Mouse (Mus musculus): ENCODE measurements around the gene Miga2. TPM values are rescaled to one million over a fixed set of nuclear protein-coding genes. Genes with fewer than 3 reads are reported as not detected.
A peak's percentile ranks its signal among the peaks of the same experiment; 100 is the strongest.

The Miga2 gene
- polyA plus RNA-seq (2012; rRNA removed), result 11.1 and 11.7 TPM in 2 replicates

DNA sequence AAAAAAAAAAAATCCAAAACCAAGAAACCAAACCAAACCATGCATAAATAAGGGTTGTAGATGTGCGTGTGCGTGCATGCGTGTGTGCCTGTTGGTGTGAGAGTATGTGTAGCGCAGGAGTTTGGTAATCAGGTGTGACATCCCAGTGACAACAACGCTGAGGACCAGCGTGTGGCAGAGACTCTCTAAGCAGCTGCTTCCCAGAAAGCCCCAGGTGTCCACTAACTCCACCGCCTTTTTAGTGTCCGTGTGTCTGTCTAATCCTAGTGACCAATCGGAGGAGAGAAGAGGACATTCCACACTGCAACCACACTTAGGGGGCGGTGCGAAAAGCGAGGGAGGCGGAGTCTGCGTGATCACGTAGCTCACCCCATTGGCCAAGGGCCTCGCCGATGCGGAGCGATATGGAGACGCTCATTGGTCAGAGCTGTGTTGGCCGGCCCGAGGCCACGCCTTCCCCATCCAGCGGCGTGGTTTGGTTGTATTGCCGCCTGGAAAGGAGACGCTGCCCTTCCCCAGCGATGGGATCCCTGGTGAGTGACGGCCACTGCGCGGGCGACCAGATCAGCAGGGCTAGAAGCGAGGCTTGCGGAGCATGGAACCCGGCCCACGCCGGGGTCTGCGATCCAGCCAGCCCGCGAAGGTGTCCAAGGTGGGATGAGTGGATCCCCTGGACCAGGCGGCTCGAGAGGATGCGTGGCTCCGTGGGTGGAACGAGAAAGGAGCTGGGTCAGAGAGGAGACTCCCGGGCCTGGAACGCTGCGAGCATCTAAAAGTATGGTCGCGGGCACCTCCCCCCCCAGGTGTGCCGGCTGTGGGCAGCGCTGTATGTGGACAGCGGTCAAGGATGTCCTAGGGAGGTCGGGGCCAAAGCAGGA is at the start of gene Miga2:
Gene Miga2, plus strand, starts transcription at position 461 of the 878 bp plus-strand sequence.
- peak; percentile 94 to 98 for DNase-seq (ENCODE audit: low read depth in 1 of 2, low spot score in 2 of 2)
- under 1% methylated on average over 54 of the region's 54 CpGs for WGBS

DNA sequence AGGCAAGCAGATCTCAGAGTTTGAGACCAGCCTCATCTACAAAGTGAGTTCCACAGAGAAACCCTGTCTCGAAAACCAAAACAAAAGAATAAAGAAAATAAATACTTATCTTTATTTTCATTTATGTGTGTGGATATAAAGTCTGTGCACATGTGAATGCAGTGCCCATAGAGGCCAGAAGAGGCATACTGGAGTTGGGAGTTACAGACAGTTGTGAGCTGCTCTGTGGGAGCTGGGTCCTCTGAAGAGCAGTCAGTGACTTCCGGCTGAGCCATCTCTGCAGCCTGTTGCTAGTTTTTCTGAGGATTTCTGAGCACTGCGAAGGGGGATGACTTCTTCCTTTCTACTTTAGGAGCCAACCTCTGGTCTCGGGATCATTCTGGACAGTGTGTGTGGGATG is 47.9 kb upstream of the Miga2 start:
- no peak for TF ChIP-seq CTCF (IDR thresholded peaks at IDR 0.05; ENCODE audit: extremely low read depth, insufficient read depth, insufficient read length, insufficient replicate concordance)
- no peak for TF ChIP-seq POLR2A (IDR thresholded peaks at IDR 0.05; ENCODE audit: low read depth, low read length)
- DNase-seq (ENCODE audit: low read depth in 1 of 2, low spot score in 2 of 2), result no peak
- Histone ChIP-seq H3K27ac (ENCODE audit: insufficient read depth, low read length) (no peak overlapping the region), H3K36me3 (ENCODE audit: control insufficient read depth, insufficient read depth, low read length) (peaks cover 29% of the 10 kb centered on the region), H3K27me3 (ENCODE audit: control insufficient read depth, insufficient read depth, low read length) (no peaks in the 10 kb centered on the region), H3K4me1 (ENCODE audit: control insufficient read depth, insufficient read depth, insufficient read length) (no peaks in the 10 kb centered on the region), H3K4me3 (ENCODE audit: extremely low read depth, insufficient read depth, insufficient read length) (no peak overlapping the region)
- WGBS, result 96% methylated on average over 4 of the region's 4 CpGs

More for the DNA sequence above, at the start of gene Miga2:
- peaks cover 4% of the 10 kb centered on the region for H3K36me3 ChIP-seq (ENCODE audit: control insufficient read depth, insufficient read depth, low read length)
- no peaks in the 10 kb centered on the region; the same call in 1 of the 2 replicates for H3K4me1 ChIP-seq (ENCODE audit: control insufficient read depth, insufficient read depth, insufficient read length)
- peak within 1 kb of the TSS; percentile 10; the same call in 1 of the 2 replicates for H3K27ac ChIP-seq (ENCODE audit: insufficient read depth, low read length)
- TF ChIP-seq CTCF (IDR thresholded peaks at IDR 0.05; ENCODE audit: extremely low read depth, insufficient read depth, insufficient read length, insufficient replicate concordance), result no peak
- TF ChIP-seq POLR2A (IDR thresholded peaks at IDR 0.05; ENCODE audit: low read depth, low read length), result no peak
- H3K27me3 ChIP-seq (ENCODE audit: control insufficient read depth, insufficient read depth, low read length), result no peaks in the 10 kb centered on the region
- H3K4me3 ChIP-seq (ENCODE audit: extremely low read depth, insufficient read depth, insufficient read length), result peak within 1 kb of the TSS; percentile 74

DNA sequence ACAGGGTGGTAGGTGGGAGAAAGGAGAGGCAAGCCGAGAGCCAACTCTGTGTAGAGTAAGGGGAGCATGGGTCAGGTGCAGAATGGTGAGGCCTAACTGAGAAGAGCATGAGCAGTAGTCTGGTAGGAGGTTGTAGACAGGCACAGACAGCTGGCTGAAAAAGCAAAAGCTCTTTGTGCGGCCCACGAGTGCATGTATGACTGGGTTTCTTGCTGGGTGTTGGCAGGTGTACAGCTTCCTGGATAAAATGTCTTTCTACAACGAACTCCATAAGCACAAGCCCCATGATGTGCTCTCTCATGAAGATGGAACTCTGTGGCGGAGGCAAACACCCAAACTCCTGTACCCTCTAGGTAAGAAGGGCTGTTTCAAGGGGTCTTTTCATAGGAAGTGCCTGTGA is 47.1 kb upstream of the Miga2 start:
- WGBS, result 94% methylated on average over 5 of the region's 5 CpGs
- peaks cover 29% of the 10 kb centered on the region for H3K36me3 ChIP-seq (ENCODE audit: control insufficient read depth, insufficient read depth, low read length)
- TF ChIP-seq POLR2A (IDR thresholded peaks at IDR 0.05; ENCODE audit: low read depth, low read length), result no peak
- no peak for TF ChIP-seq CTCF (IDR thresholded peaks at IDR 0.05; ENCODE audit: extremely low read depth, insufficient read depth, insufficient read length, insufficient replicate concordance)

DNA sequence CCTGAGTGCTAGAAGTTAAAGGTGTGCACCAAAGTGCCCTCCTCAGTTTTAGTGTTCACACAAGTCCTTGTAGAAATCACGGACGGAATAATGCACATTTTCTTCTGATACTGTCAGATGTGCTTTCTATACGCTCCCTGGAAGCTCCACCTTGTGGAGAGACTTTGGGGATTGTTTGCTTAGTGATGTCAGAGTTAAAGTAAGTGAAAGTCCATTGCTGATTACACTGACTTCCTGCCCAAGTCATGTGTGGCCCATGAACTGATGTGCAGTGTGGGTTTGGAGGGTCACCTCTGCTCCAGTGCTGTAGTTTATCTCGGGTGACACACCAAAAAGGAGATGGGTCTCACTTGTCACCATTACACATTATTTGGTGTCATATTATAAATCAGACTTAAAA is 44.8 kb upstream of the Miga2 start:
- no peak for DNase-seq (ENCODE audit: low read depth in 1 of 2, low spot score in 2 of 2)
- 86% methylated on average over 4 of the region's 4 CpGs for WGBS
- Histone ChIP-seq H3K4me3 (ENCODE audit: extremely low read depth, insufficient read depth, insufficient read length) (no peak overlapping the region), H3K27ac (ENCODE audit: insufficient read depth, low read length) (no peak overlapping the region), H3K36me3 (ENCODE audit: control insufficient read depth, insufficient read depth, low read length) (peaks cover 36% of the 10 kb centered on the region), H3K27me3 (ENCODE audit: control insufficient read depth, insufficient read depth, low read length) (no peaks in the 10 kb centered on the region), H3K4me1 (ENCODE audit: control insufficient read depth, insufficient read depth, insufficient read length) (no peaks in the 10 kb centered on the region)
- no peak for TF ChIP-seq CTCF (IDR thresholded peaks at IDR 0.05; ENCODE audit: extremely low read depth, insufficient read depth, insufficient read length, insufficient replicate concordance)
- TF ChIP-seq POLR2A (IDR thresholded peaks at IDR 0.05; ENCODE audit: low read depth, low read length), result no peak

More for the DNA sequence above, 47.1 kb upstream of the Miga2 start:
- Histone ChIP-seq H3K27ac (ENCODE audit: insufficient read depth, low read length) (no peak overlapping the region), H3K4me3 (ENCODE audit: extremely low read depth, insufficient read depth, insufficient read length) (no peak overlapping the region), H3K27me3 (ENCODE audit: control insufficient read depth, insufficient read depth, low read length) (no peaks in the 10 kb centered on the region), H3K4me1 (ENCODE audit: control insufficient read depth, insufficient read depth, insufficient read length) (no peaks in the 10 kb centered on the region)
- no peak for DNase-seq (ENCODE audit: low read depth in 1 of 2, low spot score in 2 of 2)

DNA sequence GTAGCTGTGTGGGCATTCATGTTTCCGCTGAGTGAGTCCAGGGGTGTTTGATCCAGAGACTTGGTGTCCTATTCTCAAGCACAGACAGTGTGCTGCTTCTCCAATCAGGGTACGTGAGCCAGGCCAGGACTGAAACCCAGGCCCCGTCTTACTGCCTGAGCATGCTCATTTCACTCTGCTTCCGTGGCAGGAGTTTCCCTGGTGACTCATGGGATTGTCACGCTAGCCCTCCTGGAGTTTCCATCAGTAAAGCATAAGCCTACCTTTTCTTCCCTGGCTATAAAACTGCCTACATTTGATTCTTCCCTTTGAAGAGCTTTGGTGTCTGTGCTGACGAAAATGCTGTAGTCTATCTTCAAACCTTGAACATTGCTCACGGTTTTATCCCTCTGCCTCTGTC is 40.9 kb upstream of the Miga2 start:
- Histone ChIP-seq H3K4me3 (ENCODE audit: extremely low read depth, insufficient read depth, insufficient read length) (no peak overlapping the region), H3K27me3 (ENCODE audit: control insufficient read depth, insufficient read depth, low read length) (no peaks in the 10 kb centered on the region), H3K27ac (ENCODE audit: insufficient read depth, low read length) (no peak overlapping the region), H3K4me1 (ENCODE audit: control insufficient read depth, insufficient read depth, insufficient read length) (no peaks in the 10 kb centered on the region), H3K36me3 (ENCODE audit: control insufficient read depth, insufficient read depth, low read length) (peaks cover 47% of the 10 kb centered on the region)
- DNase-seq (ENCODE audit: low read depth in 1 of 2, low spot score in 2 of 2), result no peak
- WGBS, result 95% methylated on average over 7 of the region's 7 CpGs
- TF ChIP-seq CTCF (IDR thresholded peaks at IDR 0.05; ENCODE audit: extremely low read depth, insufficient read depth, insufficient read length, insufficient replicate concordance), result no peak

DNA sequence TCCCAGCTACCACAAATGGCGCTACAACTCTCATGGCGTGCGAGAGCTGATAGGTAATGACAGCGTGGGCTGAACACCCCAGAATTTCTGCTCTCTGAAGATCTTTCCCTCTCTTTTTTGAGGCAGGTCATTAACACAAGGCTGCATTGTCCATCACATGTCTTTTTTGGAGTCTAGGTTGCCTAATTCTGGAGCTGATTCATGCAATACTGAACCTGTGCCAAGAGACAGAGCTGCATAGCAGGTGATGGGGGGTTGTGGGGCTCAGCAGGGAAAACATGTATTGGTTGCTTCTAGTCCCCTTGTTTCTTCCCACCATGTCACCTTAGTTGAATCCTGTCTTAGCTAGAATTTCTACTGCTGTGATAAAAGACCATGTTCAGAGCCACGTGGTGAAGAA is 38.7 kb upstream of the Miga2 start:
- TF ChIP-seq POLR2A (IDR thresholded peaks at IDR 0.05; ENCODE audit: low read depth, low read length), result no peak
- TF ChIP-seq CTCF (IDR thresholded peaks at IDR 0.05; ENCODE audit: extremely low read depth, insufficient read depth, insufficient read length, insufficient replicate concordance), result no peak
- peaks cover 52% of the 10 kb centered on the region for H3K36me3 ChIP-seq (ENCODE audit: control insufficient read depth, insufficient read depth, low read length)
- no peak overlapping the region for H3K27ac ChIP-seq (ENCODE audit: insufficient read depth, low read length)
- WGBS, result 93% methylated on average over 5 of the region's 5 CpGs
- no peak for DNase-seq (ENCODE audit: low read depth in 1 of 2, low spot score in 2 of 2)
- no peak overlapping the region for H3K4me3 ChIP-seq (ENCODE audit: extremely low read depth, insufficient read depth, insufficient read length)
- H3K27me3 ChIP-seq (ENCODE audit: control insufficient read depth, insufficient read depth, low read length), result no peaks in the 10 kb centered on the region
- H3K4me1 ChIP-seq (ENCODE audit: control insufficient read depth, insufficient read depth, insufficient read length), result no peaks in the 10 kb centered on the region

DNA sequence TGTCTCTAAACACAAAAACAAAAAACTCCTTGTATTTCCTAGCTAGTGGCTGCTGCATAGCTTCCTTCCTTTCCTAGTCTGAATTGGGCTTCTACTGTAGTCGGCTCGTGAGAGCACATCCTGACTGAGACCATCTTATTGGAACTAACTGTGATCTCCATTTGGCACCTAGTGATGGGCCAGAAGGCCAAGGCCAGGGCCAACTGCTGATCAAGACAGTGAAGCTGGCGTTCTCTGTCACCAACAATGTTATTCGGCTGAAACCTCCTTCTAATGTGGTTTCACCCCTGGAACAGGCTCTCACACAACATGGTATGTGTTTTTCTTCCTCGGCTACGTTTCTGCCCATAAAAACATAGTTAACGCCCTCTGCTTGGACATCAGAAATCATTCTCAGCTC is 36.8 kb upstream of the Miga2 start:
- Histone ChIP-seq H3K36me3 (ENCODE audit: control insufficient read depth, insufficient read depth, low read length) (peaks cover 52% of the 10 kb centered on the region), H3K27me3 (ENCODE audit: control insufficient read depth, insufficient read depth, low read length) (no peaks in the 10 kb centered on the region), H3K4me3 (ENCODE audit: extremely low read depth, insufficient read depth, insufficient read length) (no peak overlapping the region), H3K27ac (ENCODE audit: insufficient read depth, low read length) (no peak overlapping the region), H3K4me1 (ENCODE audit: control insufficient read depth, insufficient read depth, insufficient read length) (no peaks in the 10 kb centered on the region)
- DNase-seq (ENCODE audit: low read depth in 1 of 2, low spot score in 2 of 2), result no peak
- WGBS, result 93% methylated on average over 7 of the region's 7 CpGs
- no peak for TF ChIP-seq CTCF (IDR thresholded peaks at IDR 0.05; ENCODE audit: extremely low read depth, insufficient read depth, insufficient read length, insufficient replicate concordance)
- no peak for TF ChIP-seq POLR2A (IDR thresholded peaks at IDR 0.05; ENCODE audit: low read depth, low read length)

All from spleen, adult 2 months (tissue).